Mouse (Mus musculus) bone marrow macrophage, adult 2 months (primary cell): ENCODE results near the gene Ralgps1.

Experiments used
- CTCF ChIP-seq: IDR thresholded peaks from 2 replicates; pipeline ENCODE4 v1.5.1; 2012; ENCODE audit warnings: low read depth, mild to moderate bottlenecking, low read length, moderate library complexity
- POLR2A ChIP-seq: IDR thresholded peaks from 2 replicates; pipeline ENCODE4 v1.6.1; 2012; ENCODE audit warnings: mild to moderate bottlenecking, low read depth, low read length, borderline replicate concordance

DNA sequence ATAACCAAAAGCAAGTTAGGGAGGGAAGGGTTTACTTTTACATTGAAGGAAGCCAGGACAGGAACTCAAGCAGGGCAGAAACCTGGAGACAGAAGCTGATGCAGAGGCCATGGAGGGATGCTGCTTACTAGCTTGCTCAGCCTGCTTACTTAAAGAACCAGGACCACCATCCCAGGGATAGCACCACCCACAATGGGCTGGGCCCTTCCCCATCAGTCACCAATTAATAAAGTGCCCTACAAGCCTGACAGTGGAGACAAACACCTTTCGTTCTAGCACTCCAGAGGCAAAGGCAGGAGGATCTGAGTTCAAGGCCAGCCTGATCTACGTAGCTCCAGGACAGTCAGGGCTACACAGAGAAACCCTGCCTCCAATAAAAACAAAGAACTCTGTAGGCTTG is 23.8 kb upstream of the Ralgps1 start:
- TF ChIP-seq CTCF (no peak), POLR2A (no peak)
